Mouse (Mus musculus) liver, postnatal 0 days (tissue): ENCODE measurements around the gene Scin.

Source experiments
- CTCF ChIP-seq: sonication (generic); IDR thresholded peaks from 2 replicates; pipeline ENCODE4 v1.5.1; 2016; ENCODE audit warnings: antibody characterized with exemption, low read depth
- EP300 ChIP-seq: IDR thresholded peaks from 2 replicates; pipeline ENCODE4 v1.6.1; 2016; ENCODE audit warnings: antibody characterized with exemption, low read depth, mild to moderate bottlenecking

GRCm38 (mm10) chr12:40009866-40010265 lies 124.2 kb downstream of the Scin start:
- TF ChIP-seq CTCF (no peak), EP300 (no peak)
